Mouse (Mus musculus) cerebellum, postnatal 14 days (tissue): ENCODE measurements around the gene Serbp1.

Source experiments
- DNase-seq, 2 experiments: peaks; one replicate each; pipeline ENCODE4 v3.0.0; 2021; ENCODE audit warnings: mixed read lengths in 2 of 2

The Serbp1 gene

GRCm38 (mm10) chr6:67303210-67303609 lies 65.2 kb downstream of the Serbp1 start:
- DNase-seq, result no peak

DNA sequence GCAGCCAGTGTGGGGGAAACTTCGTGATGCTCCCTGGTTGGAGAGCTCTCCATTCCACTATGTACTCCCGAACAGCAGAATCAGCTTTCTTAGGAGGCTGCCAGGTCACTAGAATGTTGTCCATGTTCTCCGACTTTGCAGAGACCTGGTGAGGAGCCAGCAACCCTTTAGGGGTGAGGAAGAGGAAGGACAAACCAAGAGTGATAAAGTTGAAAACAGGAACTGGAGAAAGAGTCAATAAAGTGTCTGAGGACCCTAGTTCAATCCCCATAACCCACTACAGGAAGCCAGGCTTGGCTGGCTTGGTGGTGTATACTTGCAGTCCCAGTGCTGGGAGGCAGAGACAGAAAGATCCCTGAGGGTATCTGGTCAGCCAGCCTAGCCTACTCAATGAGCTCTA lies 71.0 kb downstream of the Serbp1 start:
- DNase-seq, result no peak

DNA sequence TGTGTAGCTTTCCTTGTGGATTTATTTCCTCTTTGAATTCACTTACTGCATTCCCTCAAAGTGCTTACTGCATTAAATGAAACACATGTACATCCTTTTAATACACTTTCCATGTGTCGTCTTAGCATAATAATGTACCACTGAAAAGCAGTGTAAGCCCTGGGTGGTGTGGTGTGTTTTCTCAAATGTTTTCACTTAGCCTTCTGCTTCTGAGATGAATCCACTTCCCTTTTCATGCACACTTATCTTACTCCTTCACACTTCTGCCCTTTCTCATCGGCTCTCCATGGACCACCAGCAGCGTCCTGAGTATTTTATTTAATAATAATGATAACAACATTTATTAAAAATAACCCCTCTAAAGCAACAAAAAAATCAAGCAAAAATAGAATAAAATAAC lies 71.8 kb downstream of the Serbp1 start:
- no peak for DNase-seq

DNA sequence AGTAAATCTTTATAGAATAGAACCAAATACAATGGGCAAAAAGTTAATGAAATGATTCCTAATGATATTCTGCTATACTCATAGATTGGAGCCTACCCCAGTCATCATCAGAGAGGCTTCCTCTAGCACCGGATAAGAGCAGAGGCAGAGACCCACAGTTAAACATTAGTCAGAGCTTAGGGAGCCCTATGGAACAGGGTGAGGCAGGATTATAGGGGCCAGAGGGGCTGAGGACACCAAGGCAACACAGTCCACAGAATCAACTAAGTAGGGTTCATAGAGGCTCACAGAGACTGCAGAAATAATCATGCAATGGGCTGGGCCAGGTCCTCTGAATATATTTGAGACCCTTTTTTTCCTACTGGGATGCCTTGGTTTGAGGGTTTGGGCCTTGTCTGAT lies 76.7 kb downstream of the Serbp1 start:
- no peak for DNase-seq

GRCm38 (mm10) chr6:67317068-67317467 lies 79.1 kb downstream of the Serbp1 start:
- peak; percentile 32 to 52 for DNase-seq

GRCm38 (mm10) chr6:67317827-67318338 lies 79.9 kb downstream of the Serbp1 start:
- no peak for DNase-seq

GRCm38 (mm10) chr6:67318451-67318850 lies 80.5 kb downstream of the Serbp1 start:
- DNase-seq, result peak; percentile 73 to 78

GRCm38 (mm10) chr6:67323788-67324187 lies 85.8 kb downstream of the Serbp1 start:
- no peak for DNase-seq

DNA sequence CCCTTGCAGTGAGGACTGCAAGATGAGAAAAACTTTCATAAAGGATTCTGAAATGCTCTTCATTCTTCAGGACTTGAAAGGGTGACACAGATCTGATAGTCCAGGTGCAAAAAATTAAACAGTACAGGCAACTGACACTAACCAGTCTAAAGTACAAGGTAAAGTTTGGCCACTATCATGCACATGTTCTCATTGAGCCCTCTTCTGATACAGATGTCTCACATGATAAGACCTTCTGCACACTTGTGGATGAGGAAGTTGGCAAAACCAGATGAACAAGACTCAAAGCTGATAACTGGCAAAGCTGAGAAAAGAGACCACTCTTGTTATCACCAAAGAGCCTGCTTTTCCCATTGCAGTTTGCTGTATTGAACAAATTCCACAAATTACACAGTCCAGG lies 100.0 kb downstream of the Serbp1 start:
- no peak for DNase-seq

- DNase-seq, result no peak
Measured at GRCm38 (mm10) chr6:67339494-67339893, 101.5 kb downstream of the Serbp1 start.
